Mouse (Mus musculus) cerebellum, adult (tissue): ENCODE results near the gene Slu7.

Experiments
- ATAC-seq: cut with Nextera tagmentation; 2 replicates; pipeline ENCODE4 v1.9.2; 2017; ENCODE audit warnings: mild to moderate bottlenecking, moderate library complexity, mixed read lengths; ENCODE audit not compliant: insufficient number of reproducible peaks, low FRiP score, low TSS enrichment

Gene Slu7

GRCm38 (mm10) chr11:43481672-43482522 is 48.4 kb downstream of the Slu7 start:
- ATAC-seq, result no peak

DNA sequence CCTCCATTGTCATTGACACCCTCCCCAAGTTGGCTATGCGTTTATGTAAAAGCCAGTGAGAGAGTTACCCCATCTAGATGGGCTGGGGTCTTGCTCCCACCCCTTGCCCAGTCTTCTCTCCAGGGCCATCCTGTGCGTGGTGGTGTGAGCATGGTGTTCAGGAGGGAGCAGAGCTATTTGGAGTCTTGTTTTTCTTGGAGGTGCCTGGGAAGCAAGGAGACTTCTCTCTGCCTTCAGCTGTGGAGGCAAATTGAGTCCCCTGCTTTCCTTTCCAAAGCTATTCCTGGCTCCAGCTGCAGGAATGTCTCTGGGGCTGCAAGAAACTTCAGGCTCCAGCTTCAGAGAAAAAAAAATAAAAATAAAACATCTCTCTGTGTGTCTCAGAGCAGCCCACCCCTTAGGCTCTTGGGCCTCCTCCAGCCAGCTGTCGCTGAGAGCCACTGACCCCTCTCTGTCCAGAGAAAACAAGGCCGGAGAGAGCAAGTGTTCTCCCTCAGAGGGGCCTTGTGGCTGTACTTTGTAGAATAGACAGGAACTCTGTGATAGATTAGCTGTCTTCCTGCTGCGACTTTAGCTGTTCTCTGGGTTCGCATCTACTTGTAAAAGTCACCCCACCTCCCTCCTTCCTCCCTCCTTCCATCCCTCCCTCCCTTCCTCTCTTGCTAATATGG is 49.7 kb downstream of the Slu7 start:
- ATAC-seq, result no peak

GRCm38 (mm10) chr11:43484057-43484456 is 50.5 kb downstream of the Slu7 start:
- 0 out of 2 replicates have a peak, but pooled peaks have one; percentile 20 for ATAC-seq

GRCm38 (mm10) chr11:43484652-43485051 is 51.1 kb downstream of the Slu7 start:
- ATAC-seq, result no peak

DNA sequence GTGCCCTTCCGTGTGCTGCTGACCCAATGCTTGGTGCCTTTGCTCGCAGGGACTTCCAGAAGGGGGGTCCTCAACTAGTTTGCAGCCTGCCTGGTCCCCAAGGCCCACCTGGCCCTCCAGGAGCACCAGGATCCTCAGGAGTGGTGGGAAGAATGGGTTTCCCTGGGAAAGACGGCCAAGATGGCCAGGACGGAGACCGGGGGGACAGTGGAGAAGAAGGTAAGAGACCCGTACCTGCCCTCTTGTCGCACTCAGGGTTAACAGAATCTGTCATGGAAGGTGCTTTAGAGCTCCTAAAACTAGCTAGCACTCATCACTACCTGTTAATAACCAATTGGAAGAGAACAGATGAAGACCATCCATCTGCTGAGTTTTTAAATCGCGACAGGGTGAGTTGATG is 52.3 kb downstream of the Slu7 start:
- no peak for ATAC-seq

- peak; percentile 18; the same call in 1 of the 2 replicates for ATAC-seq
These were observed 59.1 kb downstream of the Slu7 start for GRCm38 (mm10) chr11:43492663-43493062.

GRCm38 (mm10) chr11:43493815-43494409 is 60.4 kb downstream of the Slu7 start:
- ATAC-seq, result 0 out of 2 replicates have a peak, but pooled peaks have one; percentile 37

DNA sequence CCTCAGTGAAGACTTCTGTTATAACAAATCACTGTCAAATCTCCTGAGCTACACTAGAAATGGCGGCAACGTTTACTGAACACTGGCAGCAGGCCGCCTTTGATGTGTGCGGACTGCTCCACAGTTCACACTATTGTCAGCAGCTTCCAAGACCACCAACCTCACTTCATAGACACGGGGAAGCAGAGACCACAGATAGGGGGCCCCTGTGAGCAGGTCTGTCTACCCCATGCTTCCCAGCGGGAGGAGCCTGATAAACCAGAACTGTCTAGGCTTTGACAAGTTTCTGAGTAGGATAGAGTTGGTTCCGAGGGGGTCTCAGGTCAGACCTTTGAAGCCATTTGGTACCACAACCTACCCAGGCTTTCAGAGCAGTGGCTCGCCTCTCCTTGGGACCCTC is 61.5 kb downstream of the Slu7 start:
- ATAC-seq, result no peak

DNA sequence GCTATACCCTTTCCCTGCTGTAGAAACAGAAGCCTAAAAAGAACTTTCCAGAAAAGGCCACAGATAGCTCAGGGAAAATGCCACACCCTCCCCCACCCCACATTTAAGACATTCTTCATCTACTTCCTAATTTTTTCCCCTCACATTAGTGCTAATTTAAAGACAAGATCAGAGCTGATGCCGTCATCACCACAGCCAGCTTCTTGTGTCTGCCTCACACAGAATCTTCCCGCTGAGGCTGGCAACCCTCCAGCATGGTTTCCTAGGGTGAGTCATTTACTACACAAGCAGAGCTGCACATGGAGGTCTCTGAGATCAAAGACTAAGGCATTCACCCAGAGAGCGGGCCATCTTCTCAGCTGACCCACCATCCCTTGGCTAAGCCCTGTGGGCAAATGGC is 62.0 kb downstream of the Slu7 start:
- ATAC-seq, result no peak
